Mouse (Mus musculus) fibroblast of lung, adult 2 months (primary cell): ENCODE data around the gene Camk2d.

Experiments used
- DNase-seq: peaks from one replicate; pipeline ENCODE4 v3.0.0-alpha.2; 2011; ENCODE audit warnings: low read depth

The Camk2d gene

DNA sequence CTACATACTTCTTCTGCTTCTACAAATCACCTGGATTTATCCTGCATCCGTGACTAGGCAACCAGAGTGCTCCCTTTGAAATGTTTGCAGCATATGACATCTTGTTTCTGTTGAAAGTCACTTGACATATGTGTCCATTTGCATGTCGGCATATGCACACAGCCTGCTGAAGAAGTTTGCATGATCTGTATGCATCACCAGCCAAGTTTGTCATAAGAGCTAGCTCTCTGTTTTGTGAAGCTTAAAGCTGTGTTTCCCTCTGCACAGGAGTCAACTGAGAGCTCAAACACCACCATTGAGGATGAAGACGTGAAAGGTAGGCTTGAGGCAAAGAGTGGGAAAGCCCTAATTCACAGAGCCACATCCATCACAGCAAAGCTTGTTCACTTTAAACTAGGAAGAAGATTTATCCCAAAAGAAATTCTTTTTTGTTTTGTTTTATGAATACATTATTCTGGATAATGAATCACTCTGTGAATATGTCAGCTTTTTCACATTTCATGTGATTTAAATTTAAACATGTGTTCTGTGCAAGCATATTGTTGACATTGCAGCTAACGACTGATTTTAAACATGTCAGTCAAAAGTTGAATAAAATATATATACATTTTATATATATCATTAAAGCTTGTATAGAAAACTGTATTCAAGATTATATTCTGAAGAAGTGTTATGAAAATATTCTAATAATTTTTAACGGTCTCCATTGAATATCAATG is 214.4 kb downstream of the Camk2d start:
- no peak for DNase-seq

- DNase-seq, result no peak
Observed at GRCm38 (mm10) chr3:126811646-126812045, 215.5 kb downstream of the Camk2d start.

GRCm38 (mm10) chr3:126822374-126822773 is 226.3 kb downstream of the Camk2d start:
- no peak for DNase-seq

- no peak for DNase-seq
Observed at GRCm38 (mm10) chr3:126824930-126825329, 228.8 kb downstream of the Camk2d start.

GRCm38 (mm10) chr3:126826172-126826571 is 230.1 kb downstream of the Camk2d start:
- no peak for DNase-seq

DNA sequence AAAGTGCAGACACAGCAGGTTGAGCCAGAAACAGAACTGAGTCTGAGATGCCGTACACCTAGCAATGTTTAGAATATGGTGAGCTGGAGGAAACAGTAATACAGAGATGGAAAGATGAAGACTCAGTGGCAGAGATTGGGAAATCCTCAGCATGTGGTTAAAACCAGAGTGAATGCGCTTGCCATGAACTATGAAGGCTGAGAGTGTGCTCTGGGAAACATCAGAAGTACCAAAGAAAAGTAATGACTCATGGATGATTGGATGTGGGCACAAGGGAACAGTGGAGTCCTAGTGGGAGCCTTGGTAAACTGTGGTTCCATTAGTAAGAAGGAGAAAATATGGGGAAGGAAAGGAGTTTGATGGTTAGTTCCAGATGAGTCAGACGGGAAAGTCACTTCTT is 231.8 kb downstream of the Camk2d start:
- DNase-seq, result peak; percentile 93

DNA sequence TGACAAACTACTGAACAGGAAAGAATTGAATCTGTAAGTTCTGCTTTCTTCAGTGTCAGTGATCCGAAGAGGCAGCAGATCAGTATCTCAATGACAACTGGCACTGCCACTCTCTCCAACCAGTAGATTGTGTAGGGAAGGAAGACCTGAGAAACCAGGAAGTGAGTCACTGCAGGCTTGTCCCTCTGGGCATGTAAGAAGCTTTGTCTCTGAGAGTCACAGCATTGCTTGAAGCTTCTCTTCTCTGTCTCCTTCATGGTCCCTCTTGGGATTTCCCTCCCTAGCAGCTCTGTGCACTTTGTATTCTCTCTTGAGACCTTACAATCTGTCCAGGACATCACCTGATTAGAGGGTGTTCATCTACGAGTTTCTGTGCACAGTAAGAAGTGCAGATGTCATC is 233.7 kb downstream of the Camk2d start:
- DNase-seq, result no peak

DNA sequence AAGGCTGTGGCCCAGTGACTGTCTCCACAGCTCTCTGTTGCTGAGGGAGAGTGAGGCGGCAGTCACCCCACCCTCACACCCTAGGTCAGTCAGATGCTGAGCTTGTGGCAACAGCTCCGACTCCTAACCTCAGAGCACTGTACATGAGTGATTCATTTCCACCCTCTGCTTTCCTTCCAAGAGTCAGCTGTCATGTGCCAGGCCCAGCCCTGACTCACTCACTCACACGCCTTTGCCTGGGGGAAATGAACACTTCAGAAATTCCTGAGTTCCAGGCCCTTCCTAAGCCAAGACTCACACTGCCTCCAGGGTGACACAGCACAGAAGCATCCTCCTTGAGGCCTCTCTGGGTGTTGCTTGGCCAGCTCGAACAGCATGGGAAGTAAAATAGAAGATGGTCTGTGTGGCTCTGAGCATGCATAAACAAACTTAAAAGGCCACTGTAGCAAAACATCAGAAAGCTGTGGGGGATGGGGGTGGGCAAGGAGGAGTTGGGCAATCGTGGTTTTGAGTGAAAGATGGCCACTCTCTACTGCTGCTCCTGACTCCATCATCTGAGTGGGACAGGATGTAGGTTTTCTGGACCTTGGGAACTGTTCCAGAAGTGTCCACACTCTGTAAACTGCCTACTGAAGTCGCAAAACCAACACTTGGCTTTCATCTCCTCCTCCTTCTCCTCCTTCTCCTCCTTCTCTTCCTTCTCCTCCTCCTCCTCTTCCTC is 235.5 kb downstream of the Camk2d start:
- DNase-seq, result peak; percentile 100

- DNase-seq, result no peak
Observed at GRCm38 (mm10) chr3:126834641-126835167, 238.6 kb downstream of the Camk2d start.

- DNase-seq, result no peak
Observed at GRCm38 (mm10) chr3:126842780-126843179, 246.7 kb downstream of the Camk2d start.

- no peak for DNase-seq
Observed at GRCm38 (mm10) chr3:126844809-126845208, 248.7 kb downstream of the Camk2d start.

DNA sequence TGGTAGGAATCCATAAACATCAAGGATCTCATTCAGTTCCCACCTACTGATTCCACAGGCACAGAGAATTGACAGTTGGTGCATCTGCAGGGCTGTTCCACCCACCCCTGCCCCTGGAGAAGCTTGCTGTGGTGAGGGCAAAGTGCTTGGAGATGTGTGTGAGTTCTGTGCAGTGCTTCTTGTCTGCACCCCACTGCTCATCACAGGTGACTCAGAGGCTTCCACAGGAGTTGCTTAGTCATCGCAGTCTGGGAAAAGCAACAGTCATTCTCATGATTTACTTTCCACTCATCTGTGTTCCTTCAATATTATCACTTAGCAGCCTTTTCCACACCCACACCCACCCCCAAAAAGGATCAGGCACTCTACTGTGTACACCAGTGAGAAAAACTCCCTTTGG is 252.0 kb downstream of the Camk2d start:
- no peak for DNase-seq

GRCm38 (mm10) chr3:126860442-126860841 is 264.3 kb downstream of the Camk2d start:
- no peak for DNase-seq

DNA sequence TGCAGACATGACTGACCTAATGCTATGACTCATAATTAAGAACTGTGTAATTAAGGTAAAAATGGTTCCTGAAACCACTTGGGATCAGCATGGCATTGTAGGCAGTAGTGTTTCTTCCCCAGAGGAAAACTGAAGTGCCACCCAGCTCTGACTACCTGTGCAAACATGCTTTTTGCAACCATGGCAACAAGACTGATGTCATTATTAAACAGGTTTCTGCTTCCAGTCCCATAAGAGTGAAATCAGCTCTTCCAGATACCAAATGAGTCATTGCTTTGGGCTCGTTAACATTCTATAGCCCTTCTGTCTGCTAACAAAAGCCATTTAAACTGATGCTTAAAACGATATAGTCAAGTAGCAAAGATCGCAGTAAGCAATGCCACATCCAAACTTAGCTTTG is 273.5 kb downstream of the Camk2d start:
- DNase-seq, result no peak

GRCm38 (mm10) chr3:126870688-126871087 is 274.6 kb downstream of the Camk2d start:
- no peak for DNase-seq

DNA sequence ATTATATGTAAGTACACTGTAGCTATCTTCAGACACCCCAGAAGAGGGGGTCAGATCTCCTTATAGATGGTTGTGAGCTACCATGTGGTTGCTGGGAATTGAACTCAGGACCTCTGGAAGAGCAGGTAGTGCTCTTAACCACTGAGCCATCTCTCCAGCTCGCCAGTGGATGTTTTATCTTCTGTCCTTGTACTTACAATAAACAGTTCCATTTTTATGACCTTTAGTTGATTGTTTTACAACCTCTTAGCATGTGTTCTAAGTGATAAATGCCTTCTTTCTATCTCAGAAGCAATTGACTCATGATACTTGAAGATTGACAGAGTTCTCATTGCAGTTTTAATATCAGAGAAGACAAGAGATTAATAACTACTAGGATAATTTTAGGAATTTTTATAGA is 282.1 kb downstream of the Camk2d start:
- DNase-seq, result no peak

DNA sequence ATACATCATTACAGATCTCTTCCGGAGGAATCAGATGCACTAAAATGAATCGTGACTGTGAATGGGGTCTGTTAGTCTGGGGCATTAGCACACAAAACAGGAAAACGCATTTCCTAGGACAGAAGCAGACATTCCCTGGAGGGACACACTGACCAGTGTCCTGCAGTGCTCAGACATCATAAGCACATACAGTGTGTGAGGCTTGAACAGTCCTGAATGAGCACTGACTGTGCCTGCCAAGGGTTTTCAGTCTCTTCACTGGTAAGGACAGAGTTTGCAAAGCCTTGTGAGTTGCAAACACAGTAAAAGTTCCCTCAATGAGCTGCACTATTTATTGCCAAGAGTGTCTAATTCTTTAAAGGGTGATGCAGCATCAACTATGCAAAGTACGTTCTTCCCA is 290.0 kb downstream of the Camk2d start:
- no peak for DNase-seq

GRCm38 (mm10) chr3:126886644-126887043 is 290.5 kb downstream of the Camk2d start:
- no peak for DNase-seq
